Mouse (Mus musculus) layer of hippocampus, adult 9-11 months (tissue): ENCODE measurements around the gene Lta.

Experiments
- DNase-seq: peaks from one replicate; pipeline ENCODE4 v3.0.0; 2022

The Lta gene

GRCm38 (mm10) chr17:35155451-35155850, 49.7 kb downstream of the Lta start:
- no peak for DNase-seq

GRCm38 (mm10) chr17:35154616-35155015, 50.5 kb downstream of the Lta start:
- DNase-seq = no peak

GRCm38 (mm10) chr17:35153931-35154330, 51.2 kb downstream of the Lta start:
- no peak for DNase-seq
